Mouse (Mus musculus) neutrophil, adult 5-6 weeks (primary cell): ENCODE results near the gene Trappc5. TPM values are rescaled to one million over a fixed set of nuclear protein-coding genes. Genes with fewer than 3 reads are reported as not detected.

Experiments used
- ATAC-seq: fragments of 151-379, 151-347 bp; 2 replicates; pipeline ENCODE4 v1.8.0; 2017; ENCODE audit warnings: mild to moderate bottlenecking, moderate TSS enrichment; ENCODE audit not compliant: insufficient number of reproducible peaks, poor library complexity, low FRiP score, severe bottlenecking; ENCODE audit errors: extremely low read depth
- total RNA-seq: library from RNA; stranded (forward); fragments of 200-1000 nt; gene quantifications from 2 replicates; pipeline ENCODE4 v1.2.3, GENCODE M21; 2017

The Trappc5 gene
- total RNA-seq, 1 experiment from 2014 or later, result 41.5 TPM

DNA sequence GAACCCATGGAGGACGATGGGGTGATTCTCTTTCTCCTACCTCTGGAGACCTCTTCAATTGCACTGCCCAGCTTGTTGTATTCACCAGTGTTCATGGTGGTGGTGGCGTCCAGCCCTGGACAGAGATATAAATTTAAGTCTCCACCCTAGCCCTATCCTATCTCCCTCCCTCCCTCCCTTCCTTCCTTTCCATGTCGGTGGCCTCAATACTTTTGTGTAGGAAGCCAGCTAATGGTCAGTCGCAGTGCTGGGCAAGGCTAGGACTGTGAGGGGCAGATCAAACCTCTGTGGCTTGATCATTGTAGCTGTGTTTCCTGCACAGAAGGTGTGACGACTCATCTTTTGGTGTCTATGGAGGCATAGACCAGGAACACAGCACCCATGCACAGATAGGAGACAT lies 44.5 kb downstream of the Trappc5 start, which contains the start of gene Clec4g:
Gene Clec4g, minus strand, starts transcription at position 101 of the 400 bp plus-strand sequence.
- no peak for ATAC-seq

DNA sequence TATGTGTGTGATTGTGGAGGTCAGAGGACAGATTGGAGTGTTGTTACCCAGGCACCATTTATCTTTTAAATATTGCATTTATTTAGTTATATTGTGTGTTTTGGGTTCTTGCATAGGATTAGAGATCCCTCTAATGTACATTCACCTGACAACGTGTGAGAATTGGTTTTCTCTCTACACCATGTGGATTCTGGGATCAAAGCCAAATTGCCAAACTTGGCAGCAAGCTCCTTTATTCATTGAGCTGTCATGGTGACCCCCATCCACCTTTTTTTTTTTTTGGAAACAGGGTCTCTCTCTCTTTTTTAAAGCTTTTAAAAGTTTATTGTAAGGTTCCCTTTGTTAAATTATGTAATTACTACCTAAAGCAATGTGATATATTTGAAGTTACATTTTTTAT lies 44.9 kb downstream of the Trappc5 start:
- no peak for ATAC-seq

Other genes starting within 250 kb of the Trappc5 start
- gene Pex11g, start 208.6 kb upstream of the Trappc5 start, total RNA-seq, result 1.0 and 3.7 TPM in 2 replicates
- 0.61 TPM in 1 of 2 replicates, not detected in the other for gene Tex45, start 205.4 kb upstream of the Trappc5 start, total RNA-seq
- gene Zfp358, start 183.2 kb upstream of the Trappc5 start, total RNA-seq, result 3.6 and 4.1 TPM in 2 replicates
- 80.5 and 83.9 TPM in 2 replicates for gene Mcoln1, start 175.8 kb upstream of the Trappc5 start, total RNA-seq
- gene Pnpla6, start 160.9 kb upstream of the Trappc5 start, total RNA-seq, result 46.8 and 48.6 TPM in 2 replicates
- gene C330021F23Rik, start 108.3 kb upstream of the Trappc5 start, total RNA-seq, result not detected in 2 replicates
- not detected in 2 replicates for gene Camsap3, start 89.0 kb upstream of the Trappc5 start, total RNA-seq
- 70.3 and 73.1 TPM in 2 replicates for gene Xab2, start 55.0 kb upstream of the Trappc5 start, total RNA-seq
- gene Pet100, start 54.8 kb upstream of the Trappc5 start, total RNA-seq, result 153 and 163 TPM in 2 replicates
- 0.86 TPM in 1 of 2 replicates, not detected in the other for gene Pcp2, start 50.8 kb upstream of the Trappc5 start, total RNA-seq
- gene Stxbp2, start 45.3 kb upstream of the Trappc5 start, total RNA-seq, result 223 and 277 TPM in 2 replicates
- 16.1 and 19.3 TPM in 2 replicates for gene Retn, start 20.5 kb upstream of the Trappc5 start, total RNA-seq
- 214 and 229 TPM in 2 replicates for gene Mcemp1, start 10.5 kb upstream of the Trappc5 start, total RNA-seq
- gene Fcor, start 3.9 kb upstream of the Trappc5 start, total RNA-seq, result not detected in 2 replicates
- gene Fcer2a, start 17.9 kb downstream of the Trappc5 start, total RNA-seq, result 390 and 391 TPM in 2 replicates
- 0.58 and 0.74 TPM in 2 replicates for gene Clec4g, start 44.4 kb downstream of the Trappc5 start, total RNA-seq
- gene Cd209a, start 72.7 kb downstream of the Trappc5 start, total RNA-seq, result 11.6 and 15.5 TPM in 2 replicates
- gene Cd209e, start 178.0 kb downstream of the Trappc5 start, total RNA-seq, result not detected in 2 replicates
- gene Cd209d, start 202.3 kb downstream of the Trappc5 start, total RNA-seq, result not detected in 2 replicates